Mouse (Mus musculus) bone marrow, adult 2 months (tissue): ENCODE data around the gene Ulk1.

Experiments used
- CTCF ChIP-seq: fragments of 200-500 bp; IDR thresholded peaks from 2 replicates; pipeline ENCODE4 v1.5.1; 2011; ENCODE audit warnings: low read length, control low read depth; ENCODE audit not compliant: control insufficient read depth, insufficient read depth
- POLR2A ChIP-seq: fragments of 200-500 bp; IDR thresholded peaks from 2 replicates; pipeline ENCODE4 v1.6.1; 2011; ENCODE audit warnings: low read depth, mild to moderate bottlenecking, control low read depth, low read length, borderline replicate concordance; ENCODE audit not compliant: control insufficient read depth

- TF ChIP-seq CTCF (no peak), POLR2A (no peak)
Observed at GRCm38 (mm10) chr5:110783150-110783549, 26.7 kb downstream of the Ulk1 start.
